Mouse (Mus musculus) stomach, embryonic 16.5 days (tissue): ENCODE results near the gene Gm14085. TPM values are rescaled to one million over a fixed set of nuclear protein-coding genes. Genes with fewer than 3 reads are reported as not detected.
"Not testable (repeated sequence)": the region's sequence is repeated elsewhere in the genome, so short reads cannot be mapped to it uniquely, and the experiment has no call there.

Experiments used
- ATAC-seq: fragments of 200-750 bp; cut with Nextera tagmentation; 2 replicates; pipeline ENCODE4 v1.8.0; 2017; ENCODE audit warnings: moderate number of reproducible peaks, moderate TSS enrichment; ENCODE audit not compliant: insufficient read depth, low FRiP score
- H3K27ac ChIP-seq: fragments of 300-500 bp; sonication (generic); 2 replicates; pipeline ENCODE4 v1.5.1; 2014; ENCODE audit warnings: low read length
- H3K27me3 ChIP-seq: fragments of 300-500 bp; sonication (generic); 2 replicates; pipeline ENCODE4 v1.6.1; 2014; ENCODE audit warnings: low read length, control low read depth, mixed read lengths; ENCODE audit not compliant: control insufficient read depth, insufficient read depth
- H3K36me3 ChIP-seq: fragments of 300-500 bp; sonication (generic); 2 replicates; pipeline ENCODE4 v1.6.1; 2014; ENCODE audit warnings: low read length; ENCODE audit not compliant: control insufficient read depth, insufficient read depth
- H3K4me1 ChIP-seq: fragments of 300-500 bp; sonication (generic); 2 replicates; pipeline ENCODE4 v1.6.1; 2014; ENCODE audit warnings: low read length, control low read depth, mixed read lengths; ENCODE audit not compliant: control insufficient read depth, insufficient read depth
- H3K4me2 ChIP-seq: fragments of 300-500 bp; sonication (generic); 2 replicates; pipeline ENCODE4 v1.6.1; 2014; ENCODE audit warnings: low read depth, low read length, mixed read lengths
- H3K4me3 ChIP-seq: fragments of 300-500 bp; sonication (generic); replicated peaks from 2 replicates; pipeline ENCODE4 v1.5.1; 2014; ENCODE audit warnings: mild to moderate bottlenecking, low read length
- H3K9ac ChIP-seq: fragments of 300-500 bp; sonication (generic); 2 replicates; pipeline ENCODE4 v1.6.1; 2014; ENCODE audit warnings: low read length
- H3K9me3 ChIP-seq: fragments of 300-500 bp; sonication (generic); replicated peaks from 2 replicates; pipeline ENCODE4 v1.6.1; 2016; ENCODE audit warnings: low read length, control low read depth; ENCODE audit not compliant: control insufficient read depth
- WGBS: fragments of 180-500 bp; shearing (Covaris S2); extraction: QIAGEN DNeasy Blood & Tissue Kit; methylation state at CpG from one replicate; pipeline ENCODE4 v1.1.7; 2014; 5-methylcytosine and 5-hydroxymethylcytosine counted together
- polyA plus RNA-seq: library from polyadenylated mRNA; unstranded; fragments of >200 nt; fragmentation: Nextera tagmentation; extraction: Ambion mirVana; gene quantifications from 2 replicates; pipeline ENCODE4 v1.2.1, GENCODE M21; 2015

The Gm14085 gene
- polyA plus RNA-seq = 0.12 TPM in 1 of 2 replicates, not detected in the other

DNA sequence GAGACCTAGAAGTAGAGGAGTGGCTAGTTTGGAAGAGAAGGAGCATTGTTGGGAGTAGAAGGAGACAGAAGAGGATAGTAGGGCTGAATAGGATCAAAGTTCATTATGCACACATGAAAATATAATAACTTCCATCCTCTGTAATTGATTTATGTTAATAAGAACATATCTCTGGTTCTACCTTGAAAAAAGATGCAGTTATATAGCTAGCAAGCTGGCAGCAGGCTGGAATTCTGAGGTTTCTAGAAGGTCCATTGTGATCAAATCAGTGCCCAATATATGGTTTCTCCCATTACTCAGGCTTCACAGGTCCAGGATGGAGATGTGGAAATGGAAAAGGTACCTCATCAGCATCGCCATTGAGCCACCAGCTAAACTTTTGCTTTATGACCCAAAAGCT, at the start of gene Gm14085:
Gene Gm14085 (plus strand): TSS at position 301 of the 400 bp plus-strand sequence.
- no peaks in the 10 kb centered on the region for H3K4me1 ChIP-seq
- H3K4me3 ChIP-seq = no peak within 1 kb of the TSS
- no peak within 1 kb of the TSS for H3K4me2 ChIP-seq
- H3K27me3 ChIP-seq = no peaks in the 10 kb centered on the region
- WGBS = 87% methylated on average over 1 of the region's 1 CpGs
- H3K9me3 ChIP-seq = no peaks in the 10 kb centered on the region
- no peaks in the 10 kb centered on the region for H3K36me3 ChIP-seq
- no peak within 1 kb of the TSS for H3K27ac ChIP-seq
- H3K9ac ChIP-seq = no peak within 1 kb of the TSS
- no peak for ATAC-seq

DNA sequence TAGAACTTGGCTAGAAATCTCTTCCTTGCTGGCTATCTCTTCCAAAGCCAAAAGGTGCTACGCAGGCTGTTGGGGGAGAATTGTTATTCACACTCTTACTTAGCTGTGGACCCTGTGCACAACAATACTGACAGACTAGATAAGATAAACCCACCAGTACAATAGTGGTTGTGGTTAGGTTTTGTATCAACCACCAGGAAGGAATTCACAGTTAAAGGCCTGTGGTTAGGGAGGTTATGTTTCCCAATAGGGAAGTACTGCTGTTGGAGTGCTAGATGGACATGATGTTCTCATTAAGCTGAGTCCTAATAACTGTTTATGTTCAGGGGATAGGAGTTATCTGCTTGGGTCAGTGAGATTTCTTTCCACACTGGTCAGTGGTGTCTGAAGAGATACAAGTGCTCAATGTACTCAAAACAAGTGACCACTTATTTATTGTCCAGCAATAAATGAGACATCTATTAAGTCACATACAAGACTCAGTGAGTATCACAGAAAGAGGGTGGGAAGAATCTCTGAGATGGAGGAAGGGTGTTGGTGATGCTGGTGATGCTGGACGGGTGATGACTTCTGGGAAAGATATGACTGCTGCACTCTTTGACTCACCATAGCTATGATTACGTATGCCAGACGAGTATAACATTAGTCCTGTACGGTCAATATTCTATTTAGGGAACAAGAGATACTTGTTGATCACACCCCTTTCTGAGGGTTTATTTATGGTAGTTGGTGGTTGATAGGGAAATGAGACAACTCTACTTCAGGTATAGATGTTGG, 45.8 kb upstream of the Gm14085 start:
- not testable (repeated sequence) for H3K4me1 ChIP-seq, H3K27ac ChIP-seq, H3K36me3 ChIP-seq, H3K4me2 ChIP-seq, H3K9ac ChIP-seq, ATAC-seq, H3K4me3 ChIP-seq, H3K27me3 ChIP-seq, H3K9me3 ChIP-seq
- 75% methylated on average over 5 of the region's 5 CpGs for WGBS

DNA sequence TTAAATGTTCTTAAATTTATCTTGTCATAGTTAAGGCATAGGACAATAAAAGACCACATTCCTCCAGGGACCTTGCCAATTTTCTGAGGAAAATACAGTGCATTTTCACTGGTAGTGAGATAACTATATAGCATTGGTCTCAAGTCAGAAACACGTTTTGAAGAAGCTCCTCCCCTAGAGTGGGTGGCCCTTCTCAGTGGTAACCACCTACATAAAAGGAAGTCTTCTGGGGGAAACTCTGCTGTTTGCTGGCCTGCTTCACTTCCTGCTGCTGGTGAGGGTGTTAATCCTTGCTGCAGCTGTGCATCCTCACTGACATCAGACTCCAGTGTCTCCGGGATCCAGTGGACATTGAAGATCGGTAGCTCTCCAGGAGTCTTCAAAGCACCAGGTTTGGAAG, 44.2 kb upstream of the Gm14085 start:
- WGBS = 0% methylated on average over 1 of the region's 3 CpGs
- H3K27me3 ChIP-seq, H3K4me3 ChIP-seq, H3K4me1 ChIP-seq, H3K36me3 ChIP-seq, H3K4me2 ChIP-seq, H3K9ac ChIP-seq, H3K27ac ChIP-seq, H3K9me3 ChIP-seq: not testable (repeated sequence)
- peak; percentile 71 for ATAC-seq

DNA sequence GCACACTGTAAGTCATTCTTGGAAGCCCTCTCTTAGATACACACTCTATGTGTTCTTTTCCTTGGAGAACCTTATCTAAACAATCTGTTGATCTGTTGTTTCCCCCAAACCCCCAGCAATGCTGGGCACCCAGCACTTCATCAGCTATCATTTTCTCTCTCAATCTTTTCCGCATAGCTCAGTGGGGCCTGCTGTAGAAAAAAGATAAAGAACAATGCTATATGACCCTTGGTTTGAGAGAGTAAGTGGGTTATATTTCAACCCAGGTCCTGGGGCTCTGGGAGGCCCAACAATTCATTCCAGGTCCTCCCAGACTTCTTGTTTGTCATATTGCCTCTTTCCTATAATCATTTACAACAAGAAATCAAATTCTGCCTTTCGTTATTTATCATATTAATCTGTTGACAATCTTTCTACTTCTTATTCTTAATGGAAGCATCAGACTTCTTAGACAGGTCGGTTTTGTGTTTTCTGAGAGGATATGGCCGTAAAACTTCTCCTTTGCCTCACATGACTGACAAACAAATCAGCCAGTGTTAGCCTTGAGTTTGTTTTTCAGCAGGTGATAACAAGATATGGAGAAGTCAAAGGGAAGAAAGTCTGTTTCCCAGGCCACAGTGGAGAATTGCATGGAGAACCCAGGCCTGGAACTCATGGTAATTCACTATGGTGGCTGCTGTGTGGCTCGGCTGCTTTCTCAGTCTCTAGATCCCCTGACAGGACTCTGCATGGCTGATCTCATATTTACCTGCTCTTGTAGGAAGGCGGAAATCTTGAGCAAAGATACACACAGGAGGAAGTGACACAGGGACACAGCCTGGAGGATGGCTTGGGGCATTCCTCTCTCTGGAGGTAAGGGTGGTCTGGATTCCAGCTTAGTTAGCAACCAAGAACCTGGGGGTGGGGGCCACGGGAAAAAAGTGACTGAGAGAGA, 43.5 kb upstream of the Gm14085 start:
- H3K4me1 ChIP-seq = no peaks in the 10 kb centered on the region
- ATAC-seq = peak; percentile 50
- H3K9ac ChIP-seq = no peak overlapping the region
- 63% methylated on average over 7 of the region's 7 CpGs for WGBS
- no peaks in the 10 kb centered on the region for H3K36me3 ChIP-seq
- H3K4me2 ChIP-seq = peak overlapping the region; percentile 3; the same call in 1 of the 2 replicates
- H3K27me3 ChIP-seq = no peaks in the 10 kb centered on the region
- 0 out of 2 replicates have a peak overlapping the region, but pooled peaks have one; percentile 8 for H3K4me3 ChIP-seq
- H3K9me3 ChIP-seq = no peaks in the 10 kb centered on the region
- peak overlapping the region; percentile 21; the same call in 1 of the 2 replicates for H3K27ac ChIP-seq

DNA sequence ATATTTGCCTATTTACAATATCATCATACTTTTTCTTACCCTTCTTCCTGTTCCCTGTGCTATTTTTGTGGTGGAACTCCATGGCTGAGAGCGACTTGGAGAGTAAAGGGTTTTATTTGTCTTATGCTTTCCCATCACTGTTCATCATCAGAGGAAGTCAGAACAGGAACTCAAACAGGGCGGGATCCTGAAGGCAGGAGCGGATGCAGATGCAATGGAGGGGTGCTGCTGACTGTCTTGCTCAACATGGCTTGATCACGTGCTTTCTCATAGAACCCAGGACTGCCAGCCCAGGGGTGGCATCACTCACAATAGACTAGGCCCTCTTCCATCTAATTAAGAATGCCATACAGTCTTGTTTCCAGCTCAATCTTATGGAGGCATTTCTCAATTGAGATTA, 34.4 kb upstream of the Gm14085 start:
- no peak overlapping the region for H3K9ac ChIP-seq
- H3K4me3 ChIP-seq = no peak overlapping the region
- no peak overlapping the region for H3K4me2 ChIP-seq
- WGBS = 79% methylated on average over 4 of the region's 4 CpGs
- no peak for ATAC-seq
- no peaks in the 10 kb centered on the region for H3K27me3 ChIP-seq
- no peaks in the 10 kb centered on the region for H3K9me3 ChIP-seq
- no peak overlapping the region for H3K27ac ChIP-seq
- H3K4me1 ChIP-seq = no peaks in the 10 kb centered on the region
- no peaks in the 10 kb centered on the region for H3K36me3 ChIP-seq

DNA sequence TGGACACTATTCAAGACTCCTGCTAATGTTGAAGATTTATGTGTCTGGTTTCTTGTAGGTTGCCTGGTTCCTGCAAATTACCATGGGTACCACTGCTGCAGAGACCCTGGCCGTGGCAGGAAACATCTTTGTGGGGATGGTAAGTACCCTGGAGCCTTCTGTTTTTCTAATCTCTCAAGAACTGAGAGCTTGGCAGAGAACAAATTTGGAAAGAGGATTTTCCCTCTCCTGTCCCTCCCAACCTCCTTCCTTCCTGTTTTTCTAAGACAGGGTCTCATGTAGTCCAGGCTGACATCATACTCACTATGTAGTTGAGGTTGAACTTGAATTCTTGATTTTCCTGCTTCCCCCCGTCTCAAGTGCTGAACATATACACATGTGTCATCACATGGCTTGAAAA, 32.3 kb upstream of the Gm14085 start:
- WGBS = 47% methylated on average over 2 of the region's 2 CpGs
- H3K9me3 ChIP-seq = no peaks in the 10 kb centered on the region

DNA sequence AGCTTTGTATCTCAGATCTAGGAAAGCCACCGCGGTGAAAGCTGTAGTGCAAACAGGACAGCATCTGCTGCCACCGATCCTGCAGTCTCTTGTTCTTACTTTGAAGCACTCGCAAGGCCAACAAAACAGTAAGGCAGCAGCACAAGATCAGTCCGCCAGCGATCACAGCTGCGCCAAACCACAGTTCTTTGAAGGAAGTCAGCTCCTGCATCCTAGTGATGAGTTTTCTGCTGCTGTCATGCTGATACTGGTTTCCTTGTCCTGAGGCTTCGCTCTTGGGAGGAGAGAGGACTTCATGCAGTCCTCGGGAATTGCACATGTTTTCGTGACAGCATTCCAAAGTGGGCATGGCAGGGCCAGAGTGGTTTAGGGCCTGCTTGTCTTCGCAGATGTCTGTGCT, 17.8 kb upstream of the Gm14085 start:
- Histone ChIP-seq H3K4me3 (peak overlapping the region; percentile 65), H3K27me3 (no peaks in the 10 kb centered on the region), H3K4me1 (no peaks in the 10 kb centered on the region), H3K4me2 (peak overlapping the region; percentile 98), H3K9me3 (no peaks in the 10 kb centered on the region), H3K9ac (peak overlapping the region; percentile 73), H3K36me3 (no peaks in the 10 kb centered on the region), H3K27ac (no peak overlapping the region)
- ATAC-seq = no peak
- 27% methylated on average over 11 of the region's 11 CpGs for WGBS

More for the DNA sequence above, 32.3 kb upstream of the Gm14085 start:
- Histone ChIP-seq H3K36me3 (no peaks in the 10 kb centered on the region), H3K27me3 (no peaks in the 10 kb centered on the region), H3K4me2 (no peak overlapping the region), H3K4me3 (no peak overlapping the region), H3K27ac (no peak overlapping the region), H3K4me1 (no peaks in the 10 kb centered on the region), H3K9ac (no peak overlapping the region)
- ATAC-seq = no peak

DNA sequence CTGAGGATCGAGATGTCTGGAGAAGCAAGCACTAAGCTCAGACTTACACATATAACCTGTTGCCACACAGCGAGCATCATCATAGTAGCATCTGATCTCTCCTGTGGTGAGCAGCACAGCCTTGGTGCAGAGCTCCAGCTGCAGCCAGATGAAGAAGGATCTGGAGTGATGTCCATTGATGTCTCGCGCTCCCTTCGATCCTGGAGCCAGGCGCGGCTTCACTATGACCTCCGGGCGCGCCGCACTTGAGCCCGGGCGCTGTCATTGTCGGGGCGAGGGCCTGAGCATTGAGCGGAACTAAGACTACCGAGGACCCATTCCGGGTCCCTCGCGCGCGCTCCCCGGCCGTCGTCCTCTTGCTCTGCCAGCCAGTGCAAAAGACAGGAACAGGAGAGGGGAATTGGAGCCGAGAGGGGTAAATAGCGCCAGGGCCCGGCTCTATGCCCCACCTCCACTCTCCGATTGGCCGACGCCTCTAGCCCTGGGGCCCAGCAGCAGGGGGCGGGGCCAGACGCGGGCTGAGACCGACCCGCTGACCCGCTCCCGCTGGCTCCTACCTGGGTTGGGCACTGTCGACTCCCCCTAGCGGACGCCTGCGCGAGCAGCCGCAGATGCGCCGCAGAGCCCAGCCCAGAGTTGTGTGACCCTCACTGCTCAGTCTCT, 17.3 kb upstream of the Gm14085 start:
- WGBS = under 1% methylated on average over 46 of the region's 46 CpGs
- Histone ChIP-seq H3K36me3 (no peaks in the 10 kb centered on the region), H3K27ac (no peak overlapping the region), H3K4me3 (peak overlapping the region; percentile 65), H3K9me3 (no peaks in the 10 kb centered on the region), H3K4me2 (peak overlapping the region; percentile 98), H3K9ac (peak overlapping the region; percentile 73), H3K27me3 (no peaks in the 10 kb centered on the region), H3K4me1 (no peaks in the 10 kb centered on the region)
- peak; percentile 100 for ATAC-seq
